Mouse (Mus musculus) fibroblast of lung, adult 2 months (primary cell): Measurements from ENCODE around the gene Hcfc1.

Experiments
- DNase-seq: peaks from one replicate; pipeline ENCODE4 v3.0.0-alpha.2; 2011; ENCODE audit warnings: low read depth

Gene Hcfc1

GRCm38 (mm10) chrX:73966248-73967176 is at the start of gene Hcfc1:
TSS of gene Hcfc1 (minus strand) at chrX:73966357.
- DNase-seq: peak; percentile 63

DNA sequence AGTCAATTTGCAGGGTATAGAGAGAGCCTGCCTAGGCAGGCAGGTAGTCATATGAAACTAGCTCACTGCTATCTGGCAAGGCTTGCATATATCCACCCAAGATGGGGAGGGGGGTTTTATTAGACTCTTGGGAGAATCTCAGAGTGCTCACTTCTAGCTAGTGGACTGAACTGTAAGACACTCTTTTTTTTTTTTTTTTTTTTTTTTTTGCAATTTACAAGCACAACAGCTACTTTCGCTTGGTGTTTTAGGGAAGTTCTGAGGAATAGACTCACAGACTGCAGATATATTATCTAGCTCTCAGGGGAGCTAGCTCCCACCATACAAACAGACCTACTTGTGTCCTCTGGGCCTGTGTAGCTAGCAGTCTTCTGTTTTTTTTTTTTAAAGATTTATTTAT is 48.4 kb upstream of the Hcfc1 start:
- DNase-seq: no peak

DNA sequence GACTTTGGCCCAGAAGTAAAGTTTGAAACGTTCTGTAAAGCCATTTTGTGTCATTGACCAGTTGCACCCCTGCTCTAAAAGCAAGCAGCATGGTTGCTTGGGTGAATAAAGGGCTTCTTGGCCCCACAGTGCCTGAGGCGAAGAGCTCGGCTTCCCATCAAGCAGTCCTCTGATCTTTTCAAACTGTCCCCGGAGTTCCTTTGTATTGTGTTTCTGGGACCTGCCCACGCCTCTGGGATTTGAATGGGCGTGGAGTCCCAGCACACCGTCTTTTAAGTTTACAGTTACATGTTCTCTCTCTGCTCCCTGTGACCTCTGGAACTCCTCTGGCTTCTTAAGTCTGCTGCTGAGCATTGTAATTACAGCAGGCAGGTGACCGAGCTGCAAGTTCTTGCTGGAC is 41.9 kb upstream of the Hcfc1 start:
- DNase-seq: no peak

DNA sequence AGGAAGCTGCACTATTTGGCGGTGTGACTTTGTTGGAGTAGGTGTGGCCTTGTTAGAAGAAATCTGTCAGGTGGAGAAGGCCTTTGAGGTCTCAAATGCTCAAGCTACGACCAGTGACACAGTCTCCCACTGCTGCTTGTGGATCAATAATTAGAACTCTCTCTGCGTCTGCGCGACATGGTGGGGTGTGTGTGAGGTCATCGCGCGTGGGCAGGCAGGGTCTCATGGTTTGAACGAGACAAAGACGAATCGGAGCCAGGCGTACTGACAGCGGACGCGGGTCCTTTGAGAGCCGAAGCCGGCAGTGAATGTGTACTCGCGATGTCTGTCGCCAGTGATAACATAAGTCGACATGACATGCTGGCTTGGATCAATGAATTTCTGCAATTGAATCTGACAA is 40.2 kb upstream of the Hcfc1 start:
- no peak for DNase-seq

DNA sequence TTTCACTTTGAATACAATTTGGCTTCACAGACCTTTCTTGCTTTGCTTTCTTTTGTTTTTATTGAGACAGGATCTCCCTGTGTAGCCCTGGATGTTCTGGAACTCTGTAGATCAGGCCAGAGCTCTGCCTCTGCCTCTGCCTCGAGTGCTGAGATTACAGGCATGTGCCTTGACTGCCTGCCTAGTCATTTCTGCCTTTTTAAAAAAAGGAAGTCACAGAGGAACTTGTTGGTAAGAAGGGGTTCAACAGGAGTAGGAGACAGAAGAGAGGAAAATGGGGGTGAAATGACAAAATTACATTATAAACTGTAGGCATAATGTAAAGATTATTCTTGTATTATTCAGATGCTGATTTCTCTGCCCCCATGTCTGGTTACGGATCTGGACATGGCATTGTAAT is 37.5 kb upstream of the Hcfc1 start:
- DNase-seq: no peak

DNA sequence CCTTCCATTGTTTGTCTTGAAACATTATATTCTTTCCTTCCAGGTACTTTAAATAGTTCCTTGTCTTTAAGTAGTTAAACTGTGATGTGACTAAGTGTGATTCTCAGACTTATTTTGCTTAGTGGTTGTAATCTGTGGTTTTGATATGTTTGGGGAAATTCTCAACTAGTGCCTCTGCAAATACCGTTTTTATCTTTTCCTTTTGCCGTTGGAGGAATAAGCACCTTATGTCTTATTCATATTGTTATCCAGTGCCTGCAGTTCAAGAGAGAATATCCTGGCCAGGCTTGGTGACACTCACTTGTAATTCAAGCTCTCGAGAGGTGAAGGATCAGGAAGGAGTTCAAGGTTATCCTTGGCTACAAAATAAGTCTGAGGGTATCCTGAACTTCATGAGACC is 34.9 kb upstream of the Hcfc1 start:
- no peak for DNase-seq

DNA sequence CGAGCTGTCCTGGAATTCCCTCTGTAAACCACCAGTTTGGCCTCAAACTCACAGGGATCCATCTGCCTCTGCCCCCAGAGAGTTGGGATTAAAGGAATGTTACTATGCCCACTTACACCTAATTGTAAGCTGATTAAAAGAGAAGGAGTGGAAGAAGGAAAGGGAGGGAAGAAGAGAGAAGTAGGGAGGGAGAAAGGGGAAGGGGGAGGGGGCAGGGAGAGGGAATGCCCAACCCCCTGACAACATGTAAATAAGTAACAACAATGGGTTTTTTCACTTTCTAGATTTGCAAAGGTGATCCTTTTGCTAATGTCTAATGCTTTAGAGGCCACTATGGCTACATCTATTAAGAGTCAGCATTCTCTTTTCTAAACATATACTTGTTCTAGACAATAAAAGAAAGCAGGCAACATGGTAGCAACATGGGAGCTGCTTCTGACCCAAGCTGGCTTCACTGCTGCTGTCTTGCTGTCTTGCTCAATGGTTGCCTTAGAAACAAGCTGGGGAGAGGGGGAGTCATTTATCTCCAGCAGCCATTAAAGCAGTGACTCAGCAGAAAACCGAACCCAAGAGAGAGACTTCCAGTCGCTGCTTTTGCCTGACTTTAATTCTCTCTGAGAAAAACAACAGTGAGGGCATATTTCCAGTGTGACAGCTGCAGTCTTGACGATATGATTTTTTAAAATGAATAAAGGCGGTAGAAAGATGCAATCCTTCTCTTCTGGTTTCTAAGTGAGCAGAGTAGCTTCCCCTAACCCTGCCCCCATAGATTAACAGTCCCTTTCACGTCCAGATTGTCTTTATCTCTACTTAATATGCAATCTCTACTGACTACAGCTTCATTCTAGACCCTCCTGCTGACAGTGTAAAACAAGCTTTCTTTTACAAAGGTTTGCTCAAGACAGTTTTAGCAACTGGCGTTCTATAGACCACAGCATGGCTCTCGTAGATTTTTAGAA is 33.0 kb upstream of the Hcfc1 start:
- DNase-seq: peak; percentile 64

DNA sequence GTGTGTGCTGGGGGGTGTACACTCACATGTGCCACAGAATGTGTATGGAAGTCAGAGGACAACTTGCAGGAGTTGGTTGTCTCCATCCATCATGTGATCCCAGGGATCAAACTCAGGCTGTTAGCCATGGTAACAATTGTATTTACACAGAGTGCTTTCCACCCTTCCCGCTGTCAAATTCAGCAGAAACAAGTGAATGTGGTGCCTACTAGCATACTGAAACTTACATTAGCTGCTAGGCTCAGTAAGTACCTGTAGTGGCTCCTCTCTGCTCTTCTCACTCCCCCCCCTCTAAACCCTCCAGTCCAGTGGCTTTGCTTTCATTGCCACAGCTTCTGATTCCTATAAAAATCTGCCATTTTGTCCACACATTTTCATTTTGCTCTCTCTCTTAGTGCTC is 11.6 kb upstream of the Hcfc1 start:
- DNase-seq: no peak

GRCm38 (mm10) chrX:73976283-73976682 is 10.1 kb upstream of the Hcfc1 start:
- no peak for DNase-seq

- no peak for DNase-seq
Measured at GRCm38 (mm10) chrX:73972774-73973173, 6.6 kb upstream of the Hcfc1 start.

DNA sequence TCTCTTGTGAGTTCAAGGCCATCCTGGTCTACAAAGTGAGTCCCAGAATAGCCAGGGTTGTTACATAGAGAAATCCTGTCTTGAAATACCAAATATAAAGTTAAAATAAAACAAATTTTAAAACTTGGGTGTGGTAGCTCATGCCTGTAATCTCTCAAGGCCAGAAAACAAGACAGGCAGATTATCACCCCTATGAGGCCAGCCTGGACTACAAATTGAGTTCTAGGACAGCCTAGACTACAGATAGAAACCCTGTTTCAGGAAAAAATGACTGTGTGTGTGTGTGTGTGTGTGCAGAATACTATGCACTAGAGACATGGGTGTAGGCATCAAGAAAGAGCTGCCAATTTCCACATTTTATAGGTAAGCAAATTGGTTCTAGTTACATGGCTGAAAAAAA is 4.6 kb upstream of the Hcfc1 start:
- DNase-seq: no peak

GRCm38 (mm10) chrX:73969729-73970128 is 3.6 kb upstream of the Hcfc1 start:
- no peak for DNase-seq

- DNase-seq: no peak
Measured at GRCm38 (mm10) chrX:73969167-73969566, 3.0 kb upstream of the Hcfc1 start.

DNA sequence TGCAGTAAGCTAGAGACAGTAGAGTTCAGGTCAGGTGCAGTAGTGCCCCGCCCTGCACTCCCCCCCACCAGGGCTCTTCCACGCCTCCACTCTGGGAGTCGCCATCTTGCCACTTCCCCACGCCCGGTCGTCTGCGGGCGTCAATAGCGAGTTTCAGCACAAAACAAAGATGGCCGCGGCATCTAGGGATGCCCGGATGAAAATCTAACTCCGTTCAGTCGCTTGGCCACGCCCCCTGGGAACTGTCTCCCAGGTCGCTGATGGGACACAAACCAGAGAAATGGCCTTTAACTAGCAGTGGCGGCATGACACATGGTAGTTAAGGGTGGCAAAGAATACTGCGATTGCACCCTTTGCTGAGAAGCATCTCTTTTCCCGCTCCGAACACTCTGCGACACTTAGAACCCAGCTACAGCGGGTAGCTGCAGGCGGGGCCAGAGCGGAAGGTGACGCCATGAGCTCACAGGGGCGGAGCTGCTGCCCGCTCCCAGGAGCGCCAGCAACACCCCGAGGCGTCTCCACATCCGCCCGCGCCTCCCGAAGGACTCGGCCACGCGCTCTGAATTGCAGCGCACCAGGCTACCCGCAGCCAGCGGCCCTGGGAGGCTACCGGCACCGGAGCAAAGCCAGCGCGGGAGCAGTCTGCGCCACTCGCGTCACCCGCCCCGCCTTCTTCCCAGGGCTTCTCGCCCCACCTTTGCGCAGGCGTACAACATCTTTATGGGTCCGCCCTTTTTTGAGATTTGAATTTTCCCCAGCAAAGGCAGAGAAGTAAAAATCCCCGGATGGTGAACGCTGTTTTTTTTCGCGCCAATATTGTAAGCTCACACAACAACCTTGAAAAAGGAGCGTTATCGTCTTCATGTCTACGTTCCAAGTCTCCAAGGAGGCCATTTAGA is 1.3 kb upstream of the Hcfc1 start:
- peak; percentile 69 for DNase-seq

GRCm38 (mm10) chrX:73965307-73965706 is 850 bp downstream of the Hcfc1 start:
- no peak for DNase-seq

GRCm38 (mm10) chrX:73964363-73964762 is 1.8 kb downstream of the Hcfc1 start:
- no peak for DNase-seq

GRCm38 (mm10) chrX:73954988-73955387 is 11.2 kb downstream of the Hcfc1 start:
- no peak for DNase-seq

GRCm38 (mm10) chrX:73952603-73953002 is 13.6 kb downstream of the Hcfc1 start:
- DNase-seq: no peak

- no peak for DNase-seq
Measured at GRCm38 (mm10) chrX:73949341-73949740, 16.8 kb downstream of the Hcfc1 start.

- no peak for DNase-seq
Measured at GRCm38 (mm10) chrX:73948647-73949046, 17.5 kb downstream of the Hcfc1 start.

DNA sequence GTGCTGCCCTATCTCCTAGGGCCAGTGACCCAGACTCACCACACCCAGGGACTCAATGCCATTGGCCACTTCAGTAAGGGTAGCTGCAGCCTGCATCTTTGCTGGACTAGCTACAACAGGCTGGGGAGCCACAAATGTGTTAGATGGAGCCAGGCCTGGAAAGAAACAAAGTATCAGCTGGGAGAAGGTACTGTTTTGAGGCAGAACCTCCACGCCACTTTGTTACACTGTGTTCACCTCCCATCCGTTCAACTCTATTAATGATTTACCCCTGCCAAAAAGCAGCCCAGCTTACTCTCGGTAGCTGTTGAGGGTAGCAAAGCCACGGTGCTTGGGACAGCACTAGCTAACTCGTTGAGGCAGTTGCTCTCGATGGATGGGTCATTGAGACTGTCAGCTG is 19.3 kb downstream of the Hcfc1 start:
- DNase-seq: no peak

GRCm38 (mm10) chrX:73942294-73942693 is 23.9 kb downstream of the Hcfc1 start:
- DNase-seq: no peak
